Comparison of ENCODE assay signal across 10 mouse cellular contexts in genomic region chr10:58639291-58639690, GRCm38 (mm10). TPM values are rescaled to one million over a fixed set of nuclear protein-coding genes. Genes with fewer than 3 reads are reported as not detected.
DNase-seq lines count a peak whose midpoint lies in the region; ATAC-seq and TF ChIP-seq lines count a peak whose summit lies in the region.
"Had no signal": no experiment of that assay in that cellular context is flagged by ENCODE, and none has a peak within 500 bp of the region (broad histone marks: within the 10 kb centered on the region; RNA-seq: fewer than 3 reads in every experiment).

No protein-coding gene starts in this region.

- no peaks in the 10 kb centered on the region for H3K27me3 ChIP-seq in hindbrain, embryonic 15.5 days
- no peaks in the 10 kb centered on the region for H3K27me3 ChIP-seq in hindbrain, embryonic 11.5 days (ENCODE audit: control insufficient read depth, insufficient read depth, low read length)
- peaks cover 4% of the 10 kb centered on the region; the same call in 1 of the 2 replicates for H3K27me3 ChIP-seq in forebrain, embryonic 16.5 days (replicated peaks; ENCODE audit: control insufficient read depth, insufficient read depth, low read length)
- H3K27me3 ChIP-seq: neural tube, embryonic 12.5 days had no signal

- no peak for ATAC-seq in cerebellum, adult (ENCODE audit: insufficient number of reproducible peaks, low FRiP score, low TSS enrichment)
- peak; percentile 58; the same call in 1 of the 2 replicates for ATAC-seq in hindbrain, embryonic 15.5 days (ENCODE audit: low FRiP score, low read depth)
- no peak for ATAC-seq in hindbrain, embryonic 11.5 days (ENCODE audit: low FRiP score)
- peak; percentile 14; the same call in 1 of the 2 replicates for ATAC-seq in forebrain, embryonic 16.5 days

- H3K36me3 ChIP-seq in hindbrain, embryonic 15.5 days: no peaks in the 10 kb centered on the region
- H3K36me3 ChIP-seq in hindbrain, embryonic 11.5 days (ENCODE audit: control insufficient read depth, insufficient read depth, low read length): no peaks in the 10 kb centered on the region
- H3K36me3 ChIP-seq in forebrain, embryonic 16.5 days (ENCODE audit: control insufficient read depth, insufficient read depth): no peaks in the 10 kb centered on the region
- H3K36me3 ChIP-seq: neural tube, embryonic 12.5 days had no signal

- no peak overlapping the region for H3K27ac ChIP-seq in hindbrain, embryonic 15.5 days (replicated peaks)
- H3K27ac ChIP-seq in hindbrain, embryonic 11.5 days (ENCODE audit: low read depth, low read length): no peak overlapping the region
- no peak overlapping the region for H3K27ac ChIP-seq in forebrain, embryonic 16.5 days (ENCODE audit: low read length)
- H3K27ac ChIP-seq: neural tube, embryonic 12.5 days had no signal

- TF ChIP-seq CTCF in brain, embryonic 14.5 days (IDR thresholded peaks at IDR 0.05; ENCODE audit: borderline replicate concordance, extremely low read depth, insufficient read depth, insufficient read length): no peak

- H3K9ac ChIP-seq in hindbrain, embryonic 15.5 days: no peak overlapping the region
- H3K9ac ChIP-seq in hindbrain, embryonic 11.5 days (ENCODE audit: low read depth, low read length): no peak overlapping the region
- H3K9ac ChIP-seq in forebrain, embryonic 16.5 days (replicated peaks; ENCODE audit: low read depth, low read length): no peak overlapping the region
- H3K9ac ChIP-seq: neural tube, embryonic 12.5 days had no signal

- H3K4me3 ChIP-seq in hindbrain, embryonic 15.5 days: no peak overlapping the region
- H3K4me3 ChIP-seq in hindbrain, embryonic 11.5 days (ENCODE audit: low read depth, low read length): no peak overlapping the region
- no peak overlapping the region for H3K4me3 ChIP-seq in forebrain, embryonic 16.5 days (replicated peaks; ENCODE audit: low read length)
- H3K4me3 ChIP-seq: neural tube, embryonic 12.5 days had no signal

- H3K4me1 ChIP-seq in hindbrain, embryonic 15.5 days (replicated peaks): peaks cover 19% of the 10 kb centered on the region
- H3K4me1 ChIP-seq in hindbrain, embryonic 11.5 days (replicated peaks; ENCODE audit: control insufficient read depth, insufficient read depth, low read length): no peaks in the 10 kb centered on the region
- peaks cover 26% of the 10 kb centered on the region for H3K4me1 ChIP-seq in forebrain, embryonic 16.5 days (replicated peaks; ENCODE audit: control insufficient read depth, insufficient read depth, low read length)

- 63% methylated on average over 6 of the region's 6 CpGs for WGBS in hindbrain, embryonic 15.5 days
- WGBS in hindbrain, embryonic 11.5 days: 83% methylated on average over 6 of the region's 6 CpGs
- 41% methylated on average over 6 of the region's 6 CpGs for WGBS in forebrain, embryonic 16.5 days

- TF ChIP-seq POLR2A in brain, embryonic 14.5 days (IDR thresholded peaks at IDR 0.05; ENCODE audit: borderline replicate concordance, extremely low read depth, insufficient read depth, insufficient read length, poor library complexity, severe bottlenecking): no peak

- peak; percentile 22 for DNase-seq in cerebellum, adult 11 months
- DNase-seq in hindbrain, embryonic 11.5 days (ENCODE audit: low spot score): no peak
- DNase-seq in brain, embryonic 14.5 days (ENCODE audit: low read depth): peak; percentile 65
- no peak for DNase-seq in embryo, embryonic 10 days (ENCODE audit: low spot score)
- no peak for DNase-seq in ovary, adult 18-20 months (ENCODE audit: low spot score)
- DNase-seq: kidney, postnatal 14 days had no signal

- no peak overlapping the region for H3K4me2 ChIP-seq in hindbrain, embryonic 15.5 days
- no peak overlapping the region for H3K4me2 ChIP-seq in hindbrain, embryonic 11.5 days (replicated peaks; ENCODE audit: low read depth, low read length)
- H3K4me2 ChIP-seq in forebrain, embryonic 16.5 days (ENCODE audit: low read length): no peak overlapping the region
- H3K4me2 ChIP-seq: neural tube, embryonic 12.5 days had no signal

- no peaks in the 10 kb centered on the region for H3K9me3 ChIP-seq in hindbrain, embryonic 15.5 days
- H3K9me3 ChIP-seq in hindbrain, embryonic 11.5 days (ENCODE audit: control insufficient read depth, low read length): no peaks in the 10 kb centered on the region
- no peaks in the 10 kb centered on the region for H3K9me3 ChIP-seq in forebrain, embryonic 16.5 days (ENCODE audit: control insufficient read depth, low read length)
- H3K9me3 ChIP-seq: neural tube, embryonic 12.5 days had no signal

RNA-seq across cellular contexts. Expression of gene Edar, which starts 36.2 kb away (rescaled TPM):
- 0.05 and 0.13 TPM in 2 replicates for polyA plus RNA-seq in hindbrain, embryonic 15.5 days (2015; fragmentation: Nextera tagmentation; extraction: Ambion mirVana)
- 0.11 and 0.19 TPM in 2 replicates for polyA plus RNA-seq in hindbrain, embryonic 11.5 days (2014; fragmentation: Nextera tagmentation; extraction: Ambion mirVana)
- polyA plus RNA-seq in brain, embryonic 14.5 days (2012; rRNA removed): 0.67 and 0.97 TPM in 2 replicates
- polyA plus RNA-seq in forebrain, embryonic 16.5 days (2015; fragmentation: Nextera tagmentation; extraction: Ambion mirVana): 0.84 and 0.87 TPM in 2 replicates

Comparison
In these comparisons a context has a peak if more than half of its experiments do, and no peak if none do; other contexts are left out.
1. ATAC-seq: peak in hindbrain, embryonic 15.5 days (single experiment) and forebrain, embryonic 16.5 days (single experiment); none in cerebellum, adult (single experiment) and hindbrain, embryonic 11.5 days (single experiment).
2. DNase-seq: peak in cerebellum, adult 11 months (single experiment) and brain, embryonic 14.5 days (single experiment); none in hindbrain, embryonic 11.5 days (single experiment), embryo, embryonic 10 days (single experiment) and ovary, adult 18-20 months (single experiment).